Mouse (Mus musculus) left cerebral cortex, postnatal 10 days (tissue): ENCODE data around the gene Scube1. TPM values are rescaled to one million over a fixed set of nuclear protein-coding genes. Genes with fewer than 3 reads are reported as not detected.

Experiments used
- DNase-seq, 2 experiments: peaks; one replicate each; pipeline ENCODE4 v3.0.0; 2021 to 2022; ENCODE audit warnings: low spot score in 2 of 2, mixed read lengths in 1 of 2; ENCODE audit errors: extremely low spot score in 1 of 2
- intact Hi-C: fragments of 180-260 bp; cut with DNase I; formaldehyde crosslinking; loops from one replicate; pipeline ENCODE4 v1.15.1; 2025
- total RNA-seq, 2 experiments: library from RNA; stranded (reverse); gene quantifications; 2 replicates each; pipeline ENCODE4 v1.2.3; 2021

Scube1 gene
- total RNA-seq, 2 experiments from 2014 or later = 38.2 to 39.3 TPM

- peak; percentile 84 to 91 for DNase-seq
- intact Hi-C loops = no loop called here
These were observed 169.5 kb downstream of the Scube1 start for GRCm38 (mm10) chr15:83555161-83555974.

Other genes with a start within 250 kb of the Scube1 start
- 10 to 100 TPM; 57.7 to 61.2 TPM for gene Ttll1, start 214.1 kb downstream of the Scube1 start, total RNA-seq
- gene Bik, start 198.2 kb downstream of the Scube1 start, total RNA-seq = not detected
- gene Tspo, start 161.4 kb downstream of the Scube1 start, total RNA-seq = 1 to 10 TPM; 2.6 to 2.9 TPM
- gene Mcat, start 161.2 kb downstream of the Scube1 start, total RNA-seq = 10 to 100 TPM; 33.8 to 38.3 TPM
- gene Ttll12, start 129.9 kb downstream of the Scube1 start, total RNA-seq = 10 to 100 TPM; 19.1 to 19.2 TPM
- 100 to 1,000 TPM; 270 to 308 TPM for gene Mpped1, start 54.4 kb upstream of the Scube1 start, total RNA-seq